Mouse (Mus musculus) MEL (cell line): Measurements from ENCODE around the gene Dhdh. TPM values are rescaled to one million over a fixed set of nuclear protein-coding genes. Genes with fewer than 3 reads are reported as not detected.
A peak's percentile ranks its signal among the peaks of the same experiment; 100 is the strongest.

Experiments used
- DNase-seq: peaks from one replicate; pipeline ENCODE4 v3.0.0; 2011; ENCODE audit warnings: low read depth, low spot score
- H3K27ac ChIP-seq: 2 replicates; pipeline ENCODE4 v1.5.1; 2012; ENCODE audit warnings: low read depth, mild to moderate bottlenecking, control low read depth, low read length, moderate library complexity; ENCODE audit not compliant: control insufficient read depth
- H3K27me3 ChIP-seq, 2 experiments: fragments of 150-350 bp in 1 of 2; sonication (generic) in 1 of 2; 2 replicates each; pipeline ENCODE4 v1.6.1; 2012; ENCODE audit warnings: low read length in 2 of 2, mild to moderate bottlenecking in 2 of 2, improper control_type of control experiment in 1 of 2, moderate library complexity in 1 of 2; ENCODE audit not compliant: insufficient read depth in 2 of 2, control insufficient read depth in 1 of 2
- H3K36me3 ChIP-seq, 2 experiments: 2 replicates each; pipeline ENCODE4 v1.6.1; 2012 to 2014; ENCODE audit warnings: low read length in 2 of 2, improper control_type of control experiment in 1 of 2, inconsistent platforms in 1 of 2, mild to moderate bottlenecking in 1 of 2; ENCODE audit not compliant: insufficient read depth in 2 of 2, control insufficient read depth in 1 of 2
- H3K4me1 ChIP-seq, 2 experiments: fragments of 150-350 bp in 1 of 2; sonication (generic) in 1 of 2; 2 replicates each; pipeline ENCODE4 v1.6.1; 2012; ENCODE audit warnings: low read length in 2 of 2, improper control_type of control experiment in 1 of 2, mild to moderate bottlenecking in 1 of 2; ENCODE audit not compliant: insufficient read depth in 2 of 2, control insufficient read depth in 1 of 2
- H3K4me3 ChIP-seq, 2 experiments: fragments of 150-350 bp in 1 of 2; sonication (generic) in 1 of 2; 2 replicates each; pipeline ENCODE4 v1.5.1; 2012; ENCODE audit warnings: low read depth in 2 of 2, low read length in 2 of 2, mild to moderate bottlenecking in 2 of 2, moderate library complexity in 2 of 2, control low read depth in 1 of 2, improper control_type of control experiment in 1 of 2; ENCODE audit not compliant: control insufficient read depth in 1 of 2, insufficient read depth in 1 of 2
- H3K79me2 ChIP-seq: 2 replicates; pipeline ENCODE4 v1.6.1; 2012; ENCODE audit warnings: mild to moderate bottlenecking, low read length, moderate library complexity; ENCODE audit not compliant: control insufficient read depth, poor library complexity, insufficient read depth
- H3K9ac ChIP-seq: 2 replicates; pipeline ENCODE4 v1.6.1; 2012; ENCODE audit warnings: low read depth, mild to moderate bottlenecking, control low read depth, low read length, moderate library complexity; ENCODE audit not compliant: control insufficient read depth, poor library complexity, severe bottlenecking
- H3K9me3 ChIP-seq: fragments of 150-350 bp; sonication (generic); replicated peaks from 2 replicates; pipeline ENCODE4 v1.6.1; 2012; ENCODE audit warnings: mild to moderate bottlenecking, low read length, improper control_type of control experiment, moderate library complexity; ENCODE audit not compliant: insufficient read depth
- CHD1 ChIP-seq: IDR thresholded peaks from 2 replicates; pipeline ENCODE4 v1.6.1; 2012; ENCODE audit warnings: low read depth, mild to moderate bottlenecking, inconsistent platforms, low read length, improper control_type of control experiment
- E2F4 ChIP-seq: IDR thresholded peaks from 2 replicates; pipeline ENCODE4 v1.6.1; 2011; ENCODE audit warnings: low read depth, low read length, improper control_type of control experiment, borderline replicate concordance
- GABPA ChIP-seq: IDR thresholded peaks from 2 replicates; pipeline ENCODE4 v1.6.1; 2012; ENCODE audit warnings: low read depth, mild to moderate bottlenecking, inconsistent platforms, low read length, improper control_type of control experiment, moderate library complexity
- GATA1 ChIP-seq: IDR thresholded peaks from 2 replicates; pipeline ENCODE4 v1.6.1; 2011; ENCODE audit warnings: low read depth, low read length, improper control_type of control experiment
- HCFC1 ChIP-seq: IDR thresholded peaks from 2 replicates; pipeline ENCODE4 v1.6.1; 2012; ENCODE audit warnings: low read depth, mild to moderate bottlenecking, inconsistent platforms, low read length, improper control_type of control experiment, moderate library complexity
- JUND ChIP-seq: IDR thresholded peaks from 2 replicates; pipeline ENCODE4 v1.6.1; 2011; ENCODE audit warnings: low read depth, mild to moderate bottlenecking, improper control_type of control experiment, low read length
- MAZ ChIP-seq: IDR thresholded peaks from 2 replicates; pipeline ENCODE4 v1.6.1; 2012; ENCODE audit warnings: low read depth, mild to moderate bottlenecking, inconsistent platforms, low read length, improper control_type of control experiment
- MYB ChIP-seq: IDR thresholded peaks from 2 replicates; pipeline ENCODE4 v1.6.1; 2011; ENCODE audit warnings: mild to moderate bottlenecking, low read depth, low read length, improper control_type of control experiment
- MYC ChIP-seq: IDR thresholded peaks from 2 replicates; pipeline ENCODE4 v1.6.1; 2011; ENCODE audit warnings: low read depth, mild to moderate bottlenecking, low read length, improper control_type of control experiment, moderate library complexity
- NELFE ChIP-seq: IDR thresholded peaks from 2 replicates; pipeline ENCODE4 v1.6.1; 2011; ENCODE audit warnings: low read depth, low read length, improper control_type of control experiment
- POLR2A ChIP-seq, 2 experiments: IDR thresholded peaks; 2 replicates each; pipeline ENCODE4 v1.6.1; 2011 to 2012; ENCODE audit warnings: low read length in 2 of 2, mild to moderate bottlenecking in 2 of 2, control low read depth in 1 of 2, improper control_type of control experiment in 1 of 2, low read depth in 1 of 2, moderate library complexity in 1 of 2; ENCODE audit not compliant: control insufficient read depth in 1 of 2, insufficient read depth in 1 of 2, poor library complexity in 1 of 2
- POLR2AphosphoS5 ChIP-seq: IDR thresholded peaks from 2 replicates; pipeline ENCODE4 v1.6.1; 2012; ENCODE audit warnings: low read depth, borderline replicate concordance, mild to moderate bottlenecking, inconsistent platforms, low read length, moderate library complexity, mixed read lengths
- RAD21 ChIP-seq: IDR thresholded peaks from 2 replicates; pipeline ENCODE4 v1.6.1; 2011; ENCODE audit warnings: mild to moderate bottlenecking, low read depth, low read length, improper control_type of control experiment
- SIN3A ChIP-seq: IDR thresholded peaks from 2 replicates; pipeline ENCODE4 v1.6.1; 2012; ENCODE audit warnings: low read length, improper control_type of control experiment, inconsistent platforms
- TAL1 ChIP-seq: IDR thresholded peaks from 2 replicates; pipeline ENCODE4 v1.6.1; 2012; ENCODE audit warnings: mild to moderate bottlenecking, inconsistent platforms, low read length, moderate library complexity, mixed read lengths
- TBP ChIP-seq: IDR thresholded peaks from 2 replicates; pipeline ENCODE4 v1.8.0; 2011; ENCODE audit warnings: low read depth, low read length, improper control_type of control experiment
- TCF12 ChIP-seq: IDR thresholded peaks from 2 replicates; pipeline ENCODE4 v1.6.1; 2014; ENCODE audit warnings: low read depth, mild to moderate bottlenecking, inconsistent platforms, low read length, improper control_type of control experiment, moderate library complexity
- UBTF ChIP-seq: IDR thresholded peaks from 2 replicates; pipeline ENCODE4 v1.6.1; 2012; ENCODE audit warnings: low read depth, mild to moderate bottlenecking, inconsistent platforms, low read length, improper control_type of control experiment, moderate library complexity, borderline replicate concordance; ENCODE audit not compliant: insufficient read depth
- USF1 ChIP-seq: IDR thresholded peaks from 2 replicates; pipeline ENCODE4 v1.6.1; 2014; ENCODE audit warnings: low read depth, mild to moderate bottlenecking, inconsistent platforms, low read length, improper control_type of control experiment, moderate library complexity
- ZC3H11A ChIP-seq: IDR thresholded peaks from 2 replicates; pipeline ENCODE4 v1.6.1; 2012; ENCODE audit warnings: low read depth, mild to moderate bottlenecking, inconsistent platforms, low read length, improper control_type of control experiment
- ZKSCAN1 ChIP-seq: IDR thresholded peaks from 2 replicates; pipeline ENCODE4 v1.6.1; 2012; ENCODE audit warnings: low read depth, mild to moderate bottlenecking, inconsistent platforms, low read length, improper control_type of control experiment, moderate library complexity
- ZNF384 ChIP-seq: IDR thresholded peaks from 2 replicates; pipeline ENCODE4 v1.6.1; 2012; ENCODE audit warnings: low read depth, mild to moderate bottlenecking, inconsistent platforms, low read length, improper control_type of control experiment
- polyA plus RNA-seq, 2 experiments: library from polyadenylated mRNA; stranded (reverse) in 1 of 2; unstranded in 1 of 2; fragments of >175 nt in 1 of 2; fragments of >200 nt in 1 of 2; gene quantifications; 2 replicates each; pipeline versions ENCODE4 v1.2.1 to v1.2.4; 2012; ENCODE audit warnings: low replicate concordance in 2 of 2, low read depth in 1 of 2; ENCODE audit not compliant: insufficient read length in 2 of 2, insufficient read depth in 1 of 2, missing spikeins in 1 of 2
- total RNA-seq: library from RNA; depleted of rRNA; stranded (reverse); fragments of 300-350 nt; gene quantifications from 2 replicates; pipeline ENCODE4 v1.2.3, GENCODE M21; 2012

The Dhdh gene
- total and polyA plus RNA-seq, 3 experiments: 0.08 to 1.6 TPM; not detected in 1

- TF ChIP-seq HCFC1: peak; percentile 48; the same call in 1 of the 2 replicates
- no peak for TF ChIP-seq UBTF
- TF ChIP-seq USF1: peak; percentile 93
- no peak for TF ChIP-seq MYB
- no peak for TF ChIP-seq CHD1
- peak; percentile 61 for TF ChIP-seq TAL1
- no peak; the same call in 1 of the 2 replicates for TF ChIP-seq JUND
- peak; percentile 63 for TF ChIP-seq NELFE
- no peak for TF ChIP-seq ZNF384
- TF ChIP-seq TCF12: peak; percentile 70
- no peak for TF ChIP-seq RAD21
- TF ChIP-seq, all 39 proteins: peak for 24
Measured at GRCm38 (mm10) chr7:45508561-45508960, 20.0 kb upstream of the Dhdh start (continued).

- peaks cover 26% of the 10 kb centered on the region for H3K79me2 ChIP-seq
- H3K4me1 ChIP-seq: peaks cover 7 to 10% of the 10 kb centered on the region in 2 experiments
- peak overlapping the region; percentile 95 for H3K27ac ChIP-seq
- no peaks in the 10 kb centered on the region for H3K9me3 ChIP-seq
- no peak for TF ChIP-seq GABPA
- no peak for TF ChIP-seq UBTF
- no peak for TF ChIP-seq GATA1
- TF ChIP-seq ZNF384: no peak
- TF ChIP-seq ZC3H11A: no peak
- TF ChIP-seq POLR2A (IDR thresholded peaks at IDR 0.05; ENCODE audit: control insufficient read depth in 1 of 2, insufficient read depth in 1 of 2, low read depth in 1 of 2, low read length in 2 of 2, poor library complexity in 1 of 2): no peak
- no peak for TF ChIP-seq CHD1
- TF ChIP-seq TBP: no peak
- TF ChIP-seq E2F4: no peak
- no peak for TF ChIP-seq MYC
- no peak for TF ChIP-seq NELFE
- TF ChIP-seq POLR2AphosphoS5: no peak
- no peak for TF ChIP-seq MAZ
- no peak for TF ChIP-seq ZKSCAN1
- TF ChIP-seq SIN3A: no peak
- DNase-seq: peak; percentile 55
- no peaks in the 10 kb centered on the region for H3K27me3 ChIP-seq
- H3K4me3 ChIP-seq: no peak overlapping the region
- H3K36me3 ChIP-seq: peaks cover 8 to 16% of the 10 kb centered on the region in 2 experiments
- no peak overlapping the region; the same call in 1 of the 2 replicates for H3K9ac ChIP-seq
Measured at GRCm38 (mm10) chr7:45507583-45507982, 19.0 kb upstream of the Dhdh start.
